Mouse (Mus musculus) limb, embryonic 12.5 days (tissue): ENCODE measurements at regions not wholly inside any gene's neighbourhood (a gene's known extent, or its start where the extent isn't known, plus 50 kb on each side); places are given as distances from the start of the nearest gene placed in this dataset.
A peak's percentile ranks its signal among the peaks of the same experiment; 100 is the strongest.

Experiments
- ATAC-seq: fragments of 200-750 bp; cut with Nextera tagmentation; 2 replicates; pipeline ENCODE4 v1.8.0; 2017; ENCODE audit warnings: low read depth, moderate TSS enrichment; ENCODE audit not compliant: insufficient number of reproducible peaks, insufficient read depth, low FRiP score, low TSS enrichment
- H3K27ac ChIP-seq: fragments of 300-500 bp; sonication (generic); 2 replicates; pipeline ENCODE4 v1.5.1; 2016; ENCODE audit warnings: mild to moderate bottlenecking, moderate library complexity
- H3K27me3 ChIP-seq: fragments of 300-500 bp; sonication (generic); 2 replicates; pipeline ENCODE4 v1.6.1; 2016; ENCODE audit warnings: mild to moderate bottlenecking, moderate library complexity
- H3K36me3 ChIP-seq: fragments of 300-500 bp; sonication (generic); 2 replicates; pipeline ENCODE4 v1.6.1; 2016; ENCODE audit warnings: mild to moderate bottlenecking, moderate library complexity
- H3K4me1 ChIP-seq: fragments of 300-500 bp; sonication (generic); replicated peaks from 2 replicates; pipeline ENCODE4 v1.6.1; 2016
- H3K4me2 ChIP-seq: fragments of 300-500 bp; sonication (generic); 2 replicates; pipeline ENCODE4 v1.6.1; 2016; ENCODE audit warnings: mild to moderate bottlenecking, moderate library complexity
- H3K4me3 ChIP-seq: fragments of 300-500 bp; sonication (generic); replicated peaks from 2 replicates; pipeline ENCODE4 v1.5.1; 2016; ENCODE audit warnings: mild to moderate bottlenecking
- H3K9ac ChIP-seq: fragments of 300-500 bp; sonication (generic); replicated peaks from 2 replicates; pipeline ENCODE4 v1.6.1; 2016; ENCODE audit warnings: mild to moderate bottlenecking, moderate library complexity
- H3K9me3 ChIP-seq: fragments of 300-500 bp; sonication (generic); 2 replicates; pipeline ENCODE4 v1.6.1; 2016; ENCODE audit warnings: mild to moderate bottlenecking, moderate library complexity
- WGBS: fragments of 180-500 bp; shearing (Covaris S2); methylation state at CpG from one replicate; pipeline ENCODE4 v1.1.7; 2016; 5-methylcytosine and 5-hydroxymethylcytosine counted together

DNA sequence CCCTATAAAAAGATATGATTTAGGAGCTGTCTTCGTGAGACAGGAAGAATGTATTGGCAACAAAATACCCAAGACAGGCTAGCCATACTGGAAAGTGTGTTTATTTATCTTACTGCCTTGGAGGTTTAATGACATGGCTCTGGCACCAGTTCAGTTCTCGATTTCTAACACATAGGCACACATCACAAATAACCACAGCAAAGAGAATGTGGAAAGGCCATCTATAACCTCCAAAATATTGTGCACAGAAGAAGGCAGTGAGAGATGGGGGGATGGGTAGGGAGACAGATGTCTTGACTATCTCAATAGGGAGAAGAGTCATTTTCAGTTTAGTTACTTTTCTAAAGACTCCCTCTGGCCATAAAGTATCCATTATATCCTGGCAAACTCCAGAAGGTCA is 90.5 kb downstream of the Minar1 start:
- H3K27me3 ChIP-seq = no peaks in the 10 kb centered on the region
- H3K4me1 ChIP-seq = no peaks in the 10 kb centered on the region
- no peak overlapping the region for H3K9ac ChIP-seq
- no peak overlapping the region for H3K4me3 ChIP-seq
- H3K36me3 ChIP-seq = no peaks in the 10 kb centered on the region
- ATAC-seq = no peak
- H3K9me3 ChIP-seq = no peaks in the 10 kb centered on the region
- no peak overlapping the region for H3K27ac ChIP-seq
- 63% methylated on average over 2 of the region's 2 CpGs for WGBS
- H3K4me2 ChIP-seq = no peak overlapping the region

DNA sequence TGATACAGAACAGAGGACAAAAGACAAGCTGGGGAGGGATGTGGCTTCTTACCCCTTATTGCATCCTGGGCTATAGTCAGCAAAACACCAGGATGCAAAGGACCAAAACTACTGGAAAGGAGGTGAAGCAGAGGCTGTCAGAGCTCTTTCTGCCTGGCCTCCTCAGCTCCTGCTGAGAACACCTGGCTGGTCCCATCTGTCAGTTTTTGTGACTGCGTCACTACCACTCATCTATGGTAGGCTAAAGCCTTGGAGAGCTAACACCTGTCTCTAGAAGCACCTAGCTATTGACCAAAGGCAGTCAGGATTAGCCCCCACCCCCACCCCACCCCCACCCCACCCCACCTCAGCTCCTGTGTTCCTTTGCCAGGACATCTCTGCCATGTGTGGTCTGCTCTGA is 98.8 kb downstream of the Minar1 start:
- WGBS = 56% methylated on average over 1 of the region's 1 CpGs
- no peaks in the 10 kb centered on the region for H3K27me3 ChIP-seq
- no peak for ATAC-seq
- H3K9ac ChIP-seq = no peak overlapping the region
- no peaks in the 10 kb centered on the region for H3K4me1 ChIP-seq
- no peak overlapping the region for H3K27ac ChIP-seq
- H3K36me3 ChIP-seq = no peaks in the 10 kb centered on the region
- no peak overlapping the region for H3K4me3 ChIP-seq
- no peaks in the 10 kb centered on the region for H3K9me3 ChIP-seq
- H3K4me2 ChIP-seq = no peak overlapping the region

DNA sequence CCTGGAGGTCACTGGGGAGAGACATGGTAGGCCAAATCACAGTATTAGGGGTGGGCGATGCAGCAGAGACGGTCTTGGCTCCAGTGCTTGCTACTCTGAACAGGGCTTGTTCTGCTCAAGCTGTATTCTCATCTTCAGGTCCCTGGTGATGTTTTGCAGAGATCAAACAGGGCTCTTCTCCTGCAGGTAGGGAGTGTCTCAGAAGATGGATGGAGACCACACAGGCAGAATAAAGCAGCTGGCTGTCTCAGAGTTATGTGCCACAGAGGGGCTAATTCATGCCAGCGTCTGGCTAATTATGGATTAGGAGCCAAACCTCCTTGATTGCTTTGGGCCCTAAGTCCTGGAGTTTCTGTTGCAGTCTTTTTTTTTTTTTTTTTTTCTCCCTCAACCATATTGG is 99.2 kb downstream of the Minar1 start:
- H3K27ac ChIP-seq = no peak overlapping the region
- no peak overlapping the region for H3K4me2 ChIP-seq
- no peaks in the 10 kb centered on the region for H3K9me3 ChIP-seq
- ATAC-seq = no peak
- H3K4me3 ChIP-seq = no peak overlapping the region
- H3K27me3 ChIP-seq = no peaks in the 10 kb centered on the region
- 28% methylated on average over 3 of the region's 3 CpGs for WGBS
- no peaks in the 10 kb centered on the region for H3K4me1 ChIP-seq
- no peak overlapping the region for H3K9ac ChIP-seq
- H3K36me3 ChIP-seq = no peaks in the 10 kb centered on the region

DNA sequence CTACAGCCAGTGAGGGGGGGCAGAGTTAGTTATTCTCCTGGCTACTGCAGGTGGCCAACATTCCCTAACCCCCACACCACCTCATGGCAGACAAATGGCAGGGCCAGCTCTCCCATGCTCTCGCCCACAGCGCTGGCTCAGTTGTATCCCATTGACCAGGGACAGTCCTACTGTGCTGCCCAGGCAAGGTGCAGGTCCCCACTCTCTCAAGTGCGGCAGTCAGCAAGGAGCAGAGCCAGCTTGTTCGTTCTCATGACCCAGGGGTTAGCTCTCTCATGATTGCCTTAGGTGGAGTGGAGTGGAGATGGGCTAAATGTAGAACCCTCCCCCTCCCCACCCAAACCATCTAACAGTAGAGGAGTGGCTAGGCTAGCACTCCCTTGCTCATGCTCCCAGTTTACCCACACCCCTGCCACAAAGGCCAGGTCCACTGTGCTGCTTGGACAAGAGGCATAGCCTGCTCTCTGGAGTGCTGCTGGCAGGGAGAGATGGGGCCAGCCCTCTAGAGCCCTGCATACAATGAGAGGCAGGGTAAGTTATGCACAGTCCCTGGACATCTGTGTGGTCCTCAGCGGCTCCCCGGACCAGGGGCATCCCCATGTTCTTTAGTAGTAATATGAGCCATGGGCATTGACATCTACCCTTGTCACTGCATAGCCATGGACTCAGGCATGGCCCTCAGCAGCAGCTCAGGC is 114.4 kb downstream of the Minar1 start:
- no peak overlapping the region for H3K27ac ChIP-seq
- ATAC-seq = no peak

DNA sequence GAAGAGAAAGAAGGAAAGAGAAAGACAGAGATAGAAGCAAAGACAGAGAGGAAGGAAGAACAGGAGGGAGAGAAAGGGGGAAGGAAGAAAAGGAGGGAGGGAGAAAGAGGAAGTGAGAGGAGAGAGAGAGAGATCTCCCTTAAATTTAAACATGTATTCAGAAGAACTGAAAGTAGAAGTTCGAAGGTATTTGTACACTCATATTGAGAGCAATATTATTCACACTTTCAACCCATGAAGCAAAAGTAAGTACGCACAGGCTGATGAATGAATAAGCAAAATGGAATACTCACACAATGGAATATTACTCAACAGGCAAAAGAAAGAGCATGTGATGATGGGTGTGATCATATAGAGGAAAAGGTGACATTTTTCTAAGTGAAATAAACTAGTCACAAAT is 120.8 kb downstream of the Minar1 start:
- Histone ChIP-seq H3K36me3 (no peaks in the 10 kb centered on the region), H3K4me3 (no peak overlapping the region), H3K4me1 (no peaks in the 10 kb centered on the region; the same call in 1 of the 2 replicates), H3K4me2 (no peak overlapping the region), H3K27ac (no peak overlapping the region), H3K27me3 (no peaks in the 10 kb centered on the region), H3K9ac (no peak overlapping the region), H3K9me3 (no peaks in the 10 kb centered on the region)
- ATAC-seq = no peak
- 88% methylated on average over 2 of the region's 2 CpGs for WGBS

More for the DNA sequence above, 114.4 kb downstream of the Minar1 start:
- 88% methylated on average over 6 of the region's 6 CpGs for WGBS
- H3K9me3 ChIP-seq = no peaks in the 10 kb centered on the region
- no peak overlapping the region for H3K9ac ChIP-seq
- no peaks in the 10 kb centered on the region for H3K27me3 ChIP-seq
- H3K4me1 ChIP-seq = no peaks in the 10 kb centered on the region
- no peak overlapping the region for H3K4me2 ChIP-seq
- no peaks in the 10 kb centered on the region for H3K36me3 ChIP-seq
- no peak overlapping the region for H3K4me3 ChIP-seq

DNA sequence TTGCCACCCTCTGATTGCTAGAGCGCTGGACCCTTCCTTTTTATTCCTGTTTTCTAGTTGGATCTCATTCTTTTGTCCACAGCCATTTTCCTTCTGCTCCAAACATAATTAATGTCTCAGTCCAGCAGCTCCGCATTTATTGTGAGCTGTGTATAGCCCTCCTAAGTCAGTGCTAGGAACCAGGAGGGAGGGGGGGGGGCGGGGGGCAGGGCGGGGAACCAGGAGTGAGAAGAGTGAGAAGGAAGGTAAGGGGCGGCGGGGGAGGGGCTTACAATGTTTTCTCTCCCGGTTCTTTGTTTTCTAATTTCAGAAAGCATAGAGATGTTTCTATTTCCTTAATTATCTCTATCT is 125.6 kb downstream of the Minar1 start:
- Histone ChIP-seq H3K27me3 (no peaks in the 10 kb centered on the region), H3K36me3 (no peaks in the 10 kb centered on the region), H3K9ac (no peak overlapping the region), H3K27ac (0 out of 2 replicates have a peak overlapping the region, but pooled peaks have one; percentile 1), H3K4me2 (peak overlapping the region; percentile 37), H3K4me1 (no peaks in the 10 kb centered on the region; the same call in 1 of the 2 replicates), H3K4me3 (no peak overlapping the region), H3K9me3 (no peaks in the 10 kb centered on the region)
- ATAC-seq = no peak; the same call in 1 of the 2 replicates
- 18% methylated on average over 6 of the region's 7 CpGs for WGBS

DNA sequence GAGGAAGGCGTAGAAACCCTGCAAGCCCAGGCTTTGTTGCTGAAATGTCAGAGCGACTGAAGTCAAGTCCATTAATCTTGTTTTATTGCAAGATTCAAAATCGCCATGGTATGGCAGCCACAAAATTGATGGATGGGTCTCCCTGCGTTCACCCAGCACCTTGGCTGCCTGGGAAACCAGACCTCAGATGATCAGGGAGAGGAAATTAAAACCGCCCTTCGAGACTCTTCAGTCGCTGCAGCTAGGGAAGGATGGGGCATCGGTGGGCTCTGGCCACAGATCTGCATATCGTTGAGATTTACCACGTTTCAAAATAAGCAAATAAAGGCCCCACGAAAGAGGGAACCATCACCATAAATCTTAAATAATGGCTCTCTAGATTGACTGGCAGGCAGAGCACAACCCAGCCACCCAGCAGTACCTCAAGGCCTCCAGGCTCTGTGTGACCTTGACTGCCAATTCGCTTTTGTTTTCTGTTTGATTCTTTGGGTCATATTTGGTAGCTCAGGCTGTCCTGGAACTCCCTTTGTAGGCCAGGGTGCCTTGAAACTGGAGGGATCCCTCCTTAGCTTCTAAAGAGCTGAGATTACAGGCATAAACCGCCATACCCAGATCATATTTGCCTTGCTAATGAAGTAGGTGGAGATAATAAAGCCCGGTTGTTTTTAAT is 126.1 kb downstream of the Minar1 start:
- Histone ChIP-seq H3K4me2 (peak overlapping the region; percentile 37), H3K9me3 (no peaks in the 10 kb centered on the region), H3K36me3 (no peaks in the 10 kb centered on the region), H3K27me3 (no peaks in the 10 kb centered on the region), H3K27ac (0 out of 2 replicates have a peak overlapping the region, but pooled peaks have one; percentile 1), H3K4me3 (no peak overlapping the region), H3K4me1 (no peaks in the 10 kb centered on the region; the same call in 1 of the 2 replicates), H3K9ac (no peak overlapping the region)
- peak; percentile 77; the same call in 1 of the 2 replicates for ATAC-seq
- WGBS = 14% methylated on average over 14 of the region's 14 CpGs

DNA sequence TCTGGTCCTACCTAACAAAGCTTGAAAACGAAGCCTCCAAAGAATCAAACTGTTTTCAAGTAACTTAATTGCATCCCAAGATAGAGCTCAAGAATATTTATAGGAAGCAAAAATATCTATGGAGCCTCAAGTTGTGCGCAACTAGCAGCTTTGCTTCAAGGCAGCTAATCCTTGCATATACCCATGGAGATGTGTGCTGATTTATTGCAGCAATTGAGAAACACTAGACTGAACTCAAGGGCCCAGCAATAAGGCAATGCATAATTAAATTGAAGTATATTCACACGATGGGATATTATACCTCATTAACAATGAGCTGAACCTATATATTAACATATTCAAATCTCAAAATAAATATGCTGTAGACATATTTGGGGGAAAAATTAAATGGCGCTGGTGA is 135.3 kb downstream of the Minar1 start:
- Histone ChIP-seq H3K9me3 (no peaks in the 10 kb centered on the region), H3K27me3 (no peaks in the 10 kb centered on the region), H3K9ac (no peak overlapping the region), H3K4me3 (no peak overlapping the region), H3K4me2 (no peak overlapping the region), H3K4me1 (no peaks in the 10 kb centered on the region), H3K27ac (no peak overlapping the region), H3K36me3 (no peaks in the 10 kb centered on the region)
- no peak for ATAC-seq
- WGBS = 83% methylated on average over 4 of the region's 4 CpGs

DNA sequence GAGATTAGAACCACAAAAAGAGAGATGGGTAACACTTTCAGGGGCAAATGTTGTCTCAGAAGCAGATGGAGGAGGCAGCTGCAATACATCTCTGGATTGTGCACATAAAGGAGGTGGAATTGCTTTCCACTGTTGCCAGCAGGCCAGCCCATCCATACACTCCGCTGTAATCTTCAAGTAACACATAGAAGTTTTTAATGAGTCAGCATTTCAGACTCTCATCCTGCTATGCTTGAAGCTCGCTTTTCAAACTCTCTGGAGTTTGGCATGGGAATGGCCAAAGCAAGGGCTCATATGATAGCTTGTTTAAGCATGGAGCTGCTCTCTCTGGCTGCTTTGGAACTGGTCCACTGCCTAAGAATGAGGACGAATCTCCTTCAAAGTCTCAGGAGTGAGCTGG is 143.5 kb downstream of the Minar1 start:
- H3K9me3 ChIP-seq = no peaks in the 10 kb centered on the region
- H3K27ac ChIP-seq = no peak overlapping the region
- no peaks in the 10 kb centered on the region for H3K27me3 ChIP-seq
- no peak for ATAC-seq
- no peaks in the 10 kb centered on the region for H3K4me1 ChIP-seq
- H3K36me3 ChIP-seq = no peaks in the 10 kb centered on the region
- WGBS = 82% methylated on average over 3 of the region's 3 CpGs
- no peak overlapping the region for H3K9ac ChIP-seq
- H3K4me2 ChIP-seq = no peak overlapping the region
- H3K4me3 ChIP-seq = no peak overlapping the region

DNA sequence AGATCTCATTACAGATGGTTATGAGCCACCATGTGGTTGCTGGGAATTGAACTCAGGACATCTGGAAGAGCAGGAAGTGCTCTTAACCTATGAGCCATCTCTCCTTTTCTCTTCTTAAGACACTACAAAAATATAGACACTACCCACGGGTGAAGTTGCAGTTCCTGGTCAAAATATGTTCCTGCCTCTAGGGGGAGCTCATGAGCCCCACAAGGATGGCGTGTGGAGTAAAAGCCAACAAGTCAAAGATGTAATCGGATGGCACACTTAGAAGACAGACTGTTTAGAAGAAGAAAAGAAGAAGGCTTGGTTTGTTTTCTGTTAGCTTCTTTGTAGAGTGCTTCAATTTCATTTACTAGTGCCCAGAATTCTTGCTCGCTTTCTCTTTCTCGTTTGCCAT is 161.7 kb downstream of the Minar1 start:
- Histone ChIP-seq H3K4me3 (no peak overlapping the region), H3K36me3 (no peaks in the 10 kb centered on the region), H3K9ac (no peak overlapping the region), H3K9me3 (no peaks in the 10 kb centered on the region), H3K4me2 (no peak overlapping the region), H3K27ac (no peak overlapping the region), H3K4me1 (no peaks in the 10 kb centered on the region), H3K27me3 (no peaks in the 10 kb centered on the region)
- 30% methylated on average over 5 of the region's 5 CpGs for WGBS
- no peak for ATAC-seq

DNA sequence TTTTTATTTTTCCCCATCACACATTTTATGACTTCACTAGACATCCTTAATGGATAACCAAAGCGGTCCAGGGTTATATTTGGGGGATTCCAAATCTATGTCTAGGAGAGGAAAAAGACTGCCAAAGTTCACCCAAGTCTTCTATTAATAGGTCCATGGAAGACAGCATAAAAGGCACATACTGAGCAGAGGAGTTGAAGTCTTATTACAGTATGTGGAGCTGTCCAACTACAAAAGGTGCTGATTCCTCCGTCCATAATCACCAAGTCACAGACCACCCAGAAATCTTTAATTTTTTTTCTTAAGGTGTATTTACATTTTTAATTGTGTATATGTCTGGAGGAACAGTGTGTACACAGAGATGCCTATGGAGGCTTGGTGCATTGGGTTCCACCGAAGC is 166.3 kb downstream of the Minar1 start:
- Histone ChIP-seq H3K4me3 (no peak overlapping the region), H3K27ac (no peak overlapping the region), H3K4me1 (no peaks in the 10 kb centered on the region), H3K4me2 (no peak overlapping the region), H3K36me3 (no peaks in the 10 kb centered on the region), H3K9ac (no peak overlapping the region), H3K9me3 (no peaks in the 10 kb centered on the region), H3K27me3 (no peaks in the 10 kb centered on the region)
- no peak for ATAC-seq
- 81% methylated on average over 3 of the region's 3 CpGs for WGBS

DNA sequence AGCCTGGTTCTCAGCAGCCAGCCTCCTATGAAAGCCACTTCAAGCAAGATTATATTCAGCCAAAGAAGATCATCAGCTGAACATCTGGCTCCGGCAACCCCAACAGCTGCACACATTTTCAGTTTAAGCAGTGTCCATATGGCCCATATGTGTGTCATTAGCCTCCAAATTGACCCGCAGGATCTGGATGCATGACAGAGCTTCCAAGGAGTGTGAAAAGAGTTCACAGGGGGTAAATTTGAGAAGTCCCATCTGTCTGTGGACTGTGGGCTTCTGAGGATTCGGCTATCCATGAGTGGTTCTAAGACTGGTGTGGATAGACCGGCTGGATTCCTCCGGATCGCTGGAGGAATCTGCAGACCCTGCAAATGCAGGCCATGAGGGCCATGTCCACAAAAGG is 173.3 kb downstream of the Minar1 start:
- Histone ChIP-seq H3K27me3 (no peaks in the 10 kb centered on the region), H3K9ac (no peak overlapping the region), H3K4me2 (no peak overlapping the region), H3K27ac (no peak overlapping the region), H3K36me3 (no peaks in the 10 kb centered on the region), H3K4me1 (no peaks in the 10 kb centered on the region), H3K4me3 (no peak overlapping the region), H3K9me3 (no peaks in the 10 kb centered on the region)
- 52% methylated on average over 6 of the region's 6 CpGs for WGBS
- ATAC-seq = no peak
